Mouse (Mus musculus) monocyte, adult 5-6 weeks (primary cell): ENCODE data around the gene Pigk. TPM values are rescaled to one million over a fixed set of nuclear protein-coding genes. Genes with fewer than 3 reads are reported as not detected.

Source experiments
- ATAC-seq: fragments of 153-309, 156-312 bp; replicated peaks from 2 replicates; pipeline ENCODE4 v1.8.0; 2017; ENCODE audit warnings: mild to moderate bottlenecking; ENCODE audit not compliant: low TSS enrichment, insufficient number of reproducible peaks, severe bottlenecking, poor library complexity, low FRiP score
- total RNA-seq: library from RNA; stranded (forward); fragments of 200-1000, 200-491, 200-594 nt; gene quantifications from 3 replicates; pipeline ENCODE4 v1.2.3, GENCODE M21; 2017

Gene Pigk
- total RNA-seq, 1 experiment from 2014 or later = 39.8 TPM

DNA sequence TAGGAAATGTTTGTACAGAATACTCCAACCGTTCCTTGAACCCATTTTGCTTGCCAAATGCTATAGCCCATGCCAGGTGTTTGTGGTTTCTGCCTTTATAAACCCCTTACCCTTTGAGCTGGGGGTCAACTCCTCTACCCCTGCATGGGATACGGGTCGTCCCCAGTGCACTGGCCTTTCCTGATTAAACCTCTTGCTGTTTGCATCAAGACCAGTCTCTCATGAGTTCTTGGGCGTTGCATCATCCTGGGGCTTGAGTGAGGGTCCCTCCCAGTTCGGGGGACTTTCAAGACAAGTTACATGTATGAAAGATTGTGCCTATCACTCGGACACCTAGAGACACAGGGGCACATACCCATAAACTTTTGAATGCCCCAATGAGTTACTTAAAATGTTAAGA, 200.5 kb downstream of the Pigk start:
- no peak for ATAC-seq

GRCm38 (mm10) chr3:152917579-152917978, 203.7 kb downstream of the Pigk start:
- ATAC-seq = no peak

GRCm38 (mm10) chr3:152919101-152919500, 205.2 kb downstream of the Pigk start:
- no peak for ATAC-seq

GRCm38 (mm10) chr3:152920365-152920764, 206.5 kb downstream of the Pigk start:
- peak; percentile 73; the same call in 1 of the 2 replicates for ATAC-seq

DNA sequence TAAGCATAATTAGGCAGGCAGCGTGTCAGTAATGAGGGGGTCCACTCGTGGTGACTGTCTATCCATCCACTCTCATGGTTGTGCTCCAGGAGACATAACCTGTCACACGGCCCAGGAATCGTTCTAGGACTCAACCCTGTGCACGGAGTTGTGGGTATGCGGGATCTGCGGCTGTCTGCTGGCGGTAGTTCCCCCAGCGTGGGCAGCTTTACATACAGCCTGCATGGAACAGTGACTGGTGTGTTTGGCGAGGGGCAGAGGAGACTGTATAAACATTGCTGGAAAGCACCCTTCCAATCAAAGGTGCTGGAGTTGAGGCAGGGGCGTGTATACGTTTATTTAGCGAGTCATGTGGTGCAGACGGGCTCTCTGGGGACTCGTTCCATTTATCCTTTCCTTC, 209.6 kb downstream of the Pigk start:
- ATAC-seq = no peak

DNA sequence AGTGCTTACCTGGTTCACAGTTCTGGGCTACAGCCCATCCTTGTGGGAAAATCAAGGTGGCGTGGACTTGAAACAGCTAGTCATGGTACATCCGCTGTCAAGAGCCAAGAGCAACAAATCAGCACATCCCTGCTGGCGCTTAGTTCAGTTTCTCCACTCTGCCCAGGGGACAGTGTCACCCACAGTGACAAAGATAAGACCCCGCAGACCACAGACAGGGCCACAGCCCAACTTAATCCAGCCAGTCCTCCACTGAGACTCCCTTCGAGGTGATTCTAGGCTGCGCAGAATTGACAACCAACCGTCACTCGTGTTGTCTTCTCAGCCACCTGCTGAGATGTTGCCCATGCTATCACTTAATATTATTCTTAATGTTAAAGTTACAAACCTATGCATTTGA, 211.5 kb downstream of the Pigk start:
- ATAC-seq = no peak

DNA sequence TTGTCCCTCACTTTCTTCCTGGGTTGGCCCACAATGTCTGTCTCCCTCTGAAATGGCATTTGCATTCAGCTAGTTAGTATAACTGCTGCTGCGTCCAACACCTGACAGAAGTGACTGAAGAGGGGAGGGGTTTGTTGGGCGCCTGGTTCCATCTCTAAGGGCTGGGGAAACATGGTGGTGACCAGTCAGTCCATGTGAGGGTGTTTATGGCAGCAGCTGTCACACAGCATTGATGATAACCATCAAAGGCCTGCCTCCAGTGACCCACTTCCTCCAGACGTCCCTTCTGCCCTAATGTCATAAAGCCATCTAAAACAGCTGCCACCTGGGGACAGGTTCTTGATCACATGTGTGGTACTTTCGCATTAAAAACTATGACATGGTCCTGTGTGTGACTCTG, 212.3 kb downstream of the Pigk start:
- ATAC-seq = peak; percentile 50; the same call in 1 of the 2 replicates

DNA sequence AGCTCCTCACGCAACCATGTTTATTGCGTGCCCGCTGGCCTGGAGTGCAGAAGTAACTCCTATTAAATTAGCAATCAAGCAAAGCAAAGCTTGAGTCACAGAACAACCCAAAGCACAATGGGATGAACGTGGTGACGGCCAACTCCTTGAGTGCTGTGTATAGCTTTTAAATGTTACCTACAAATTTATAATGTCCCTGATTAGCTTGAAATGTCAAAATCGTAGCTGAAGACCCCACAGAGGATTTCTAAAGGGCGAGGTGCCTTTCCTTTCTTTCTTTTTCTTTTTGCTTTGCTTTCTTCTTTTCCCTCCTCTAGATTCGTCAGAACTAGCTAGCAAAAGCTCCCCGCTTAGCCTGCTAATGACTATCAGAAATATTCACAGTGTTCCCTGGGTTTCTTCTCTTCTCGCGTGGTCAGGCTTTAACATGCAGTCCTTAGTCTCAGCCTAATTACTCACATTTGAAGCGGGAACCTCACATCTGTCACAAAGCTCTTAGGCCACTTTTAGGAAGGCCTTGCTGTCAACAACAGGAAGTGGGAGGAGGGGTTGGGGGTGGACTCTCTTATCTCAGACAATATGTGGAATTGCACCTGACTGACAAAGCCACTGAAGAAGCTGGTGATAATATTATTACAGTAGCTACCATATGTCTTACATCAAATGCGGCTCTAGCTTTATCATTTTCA, 214.5 kb downstream of the Pigk start:
- ATAC-seq = no peak

- ATAC-seq = no peak
Observed at GRCm38 (mm10) chr3:152929256-152929787, 215.4 kb downstream of the Pigk start.

DNA sequence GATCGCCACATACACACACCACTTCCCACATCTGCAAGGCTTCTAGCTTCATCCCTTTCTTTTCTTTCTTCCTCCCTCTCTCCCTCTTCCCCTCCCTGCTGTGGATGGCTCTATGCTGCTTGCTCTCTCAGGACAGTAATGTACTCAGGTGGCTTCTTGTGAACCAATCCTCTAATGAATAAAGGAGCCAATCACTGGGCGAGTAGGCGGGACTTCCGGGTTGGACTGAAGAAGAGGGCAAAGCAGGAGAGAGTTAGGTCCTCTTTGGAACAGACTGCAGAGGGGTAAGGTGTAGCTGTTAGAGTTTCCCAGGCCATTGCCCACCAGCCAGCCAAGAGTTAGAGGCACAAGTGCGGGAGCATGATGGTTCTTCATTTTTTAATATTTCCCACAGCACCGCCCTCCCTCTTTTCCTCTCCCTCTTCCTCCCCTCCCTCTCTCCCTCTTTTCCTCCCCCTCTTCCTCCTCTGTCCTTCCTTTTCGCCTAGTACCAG, 215.9 kb downstream of the Pigk start:
- no peak for ATAC-seq

- ATAC-seq = no peak
Observed at GRCm38 (mm10) chr3:152931354-152931753, 217.5 kb downstream of the Pigk start.

DNA sequence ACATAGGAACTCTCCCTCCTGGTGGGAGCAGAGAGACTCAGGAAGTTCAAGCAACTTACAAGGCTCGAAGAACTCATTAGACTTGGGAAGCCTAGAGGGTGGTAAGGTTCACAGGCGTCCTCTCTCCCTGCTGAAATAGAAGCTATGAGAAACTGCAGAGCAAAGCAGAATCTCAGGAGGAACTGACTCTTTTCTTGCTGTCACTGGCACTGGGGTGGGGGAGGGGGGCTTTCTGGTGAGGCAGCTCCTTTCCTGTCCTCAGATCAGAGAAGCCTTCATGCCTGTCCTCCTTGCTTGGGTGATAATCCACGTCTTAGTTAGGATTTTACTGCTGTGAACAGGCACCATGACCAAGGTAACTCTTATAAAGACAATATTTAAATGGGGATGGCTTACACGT, 218.2 kb downstream of the Pigk start:
- no peak for ATAC-seq

DNA sequence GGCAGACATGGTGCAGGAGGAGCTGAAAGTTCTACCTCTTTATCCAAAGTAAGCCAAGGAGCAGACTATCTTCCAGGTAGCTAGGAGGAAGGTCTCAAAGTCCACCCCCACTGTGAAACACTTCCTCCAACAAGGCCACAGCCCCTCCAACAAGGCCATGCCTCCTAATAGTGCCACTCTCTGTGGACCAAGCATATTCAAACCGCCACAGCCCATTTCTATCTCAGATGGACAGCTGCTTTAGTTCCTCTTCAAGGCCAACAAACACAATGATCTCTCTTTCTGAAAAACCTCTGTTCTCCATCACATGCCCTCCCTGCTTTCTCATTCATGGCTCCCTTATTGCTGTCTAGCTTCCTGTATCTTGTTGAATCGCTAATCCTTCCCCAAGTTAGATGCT, 218.6 kb downstream of the Pigk start:
- no peak for ATAC-seq

GRCm38 (mm10) chr3:152933737-152934136, 219.8 kb downstream of the Pigk start:
- ATAC-seq = no peak

DNA sequence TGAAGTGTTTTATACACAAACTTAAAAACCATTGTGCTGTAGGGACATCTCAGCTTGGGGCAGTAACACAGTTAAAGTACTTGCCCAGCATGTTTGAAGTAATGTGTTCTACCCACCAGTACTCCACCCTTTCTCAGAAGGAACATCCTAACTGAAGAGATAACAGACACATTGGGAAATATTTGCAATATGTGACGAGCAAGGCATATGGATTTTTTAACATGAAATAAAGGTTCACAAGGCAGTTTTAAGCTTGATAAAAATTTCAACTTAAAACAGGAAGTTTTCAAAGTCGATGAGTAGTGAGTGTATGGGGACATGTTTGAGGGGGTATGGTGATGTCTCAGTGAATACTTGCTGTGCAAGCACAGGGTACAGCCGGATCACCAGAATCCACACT, 222.4 kb downstream of the Pigk start:
- no peak for ATAC-seq

- ATAC-seq = no peak
Observed at GRCm38 (mm10) chr3:152941671-152942070, 227.8 kb downstream of the Pigk start.

DNA sequence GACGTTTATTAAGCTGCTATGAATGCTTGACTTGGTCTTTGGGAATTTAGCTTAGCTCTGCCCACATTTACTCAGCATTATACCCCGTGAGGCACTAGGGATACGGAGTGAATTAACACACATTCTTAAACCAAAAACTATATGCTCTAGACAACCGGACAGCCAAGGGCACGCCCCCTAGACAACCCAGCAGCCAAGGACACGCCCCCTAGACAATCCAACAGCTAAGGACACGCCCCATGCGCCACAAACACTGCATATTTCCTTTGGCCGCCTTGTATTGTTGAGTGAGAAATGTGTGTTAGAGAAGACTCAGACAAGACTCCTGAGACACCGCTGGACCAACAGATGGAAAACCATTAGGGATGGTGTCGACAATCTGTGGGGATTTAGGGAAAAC, 229.1 kb downstream of the Pigk start:
- ATAC-seq = no peak; the same call in 1 of the 2 replicates

DNA sequence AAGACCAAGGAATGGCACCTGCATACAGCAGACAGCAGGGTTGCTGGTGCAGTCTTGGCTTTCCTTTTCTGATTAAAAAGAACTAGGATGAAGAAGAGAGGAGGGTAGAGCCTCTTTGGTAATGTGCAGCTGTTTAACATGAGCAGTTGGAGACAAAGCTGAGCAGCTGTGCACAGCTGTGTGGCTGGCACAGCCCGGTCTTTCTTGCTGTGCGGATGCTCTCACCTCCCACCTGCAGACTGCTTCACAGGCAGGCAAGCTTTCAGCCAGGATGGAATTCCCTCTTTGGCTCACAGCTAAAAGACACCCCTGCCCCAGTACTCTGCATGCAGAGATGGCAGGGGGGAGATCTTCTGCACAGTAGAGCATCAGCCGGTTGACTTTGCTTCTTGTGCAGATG, 230.9 kb downstream of the Pigk start:
- no peak for ATAC-seq

DNA sequence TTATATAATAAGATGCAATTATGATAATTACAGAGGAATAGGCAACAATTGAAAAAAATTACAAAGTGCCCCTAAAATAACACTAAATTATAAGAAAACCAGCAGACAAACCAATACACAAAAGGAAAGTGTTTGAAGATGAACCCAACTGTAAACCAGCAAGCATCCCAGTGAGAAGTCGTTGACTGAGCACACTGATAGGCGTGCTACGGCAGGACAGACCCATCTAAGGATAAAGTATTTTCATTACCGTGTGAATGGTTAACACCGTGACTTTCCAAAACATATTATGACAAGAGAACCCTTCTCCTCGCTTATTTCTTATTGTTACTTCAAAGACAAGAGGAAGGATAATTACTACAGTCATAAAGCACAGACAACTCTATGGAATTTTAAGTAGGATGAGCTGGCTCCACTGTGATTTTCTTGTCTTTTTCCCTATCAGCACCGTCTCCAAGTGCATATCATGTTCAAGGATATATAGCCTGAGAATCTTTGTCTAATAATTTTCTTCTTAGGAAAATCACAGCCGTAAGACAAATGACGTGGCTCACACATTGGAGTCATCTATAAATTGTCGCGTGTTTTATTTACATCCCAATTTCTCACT, 233.2 kb downstream of the Pigk start:
- no peak for ATAC-seq

GRCm38 (mm10) chr3:152948556-152948955, 234.7 kb downstream of the Pigk start:
- no peak for ATAC-seq
